Mouse (Mus musculus): Measurements from ENCODE around the gene P3h4. TPM values are rescaled to one million over a fixed set of nuclear protein-coding genes. Genes with fewer than 3 reads are reported as not detected.

Gene P3h4
- polyA plus RNA-seq, 2 experiments: 2.8 TPM

DNA sequence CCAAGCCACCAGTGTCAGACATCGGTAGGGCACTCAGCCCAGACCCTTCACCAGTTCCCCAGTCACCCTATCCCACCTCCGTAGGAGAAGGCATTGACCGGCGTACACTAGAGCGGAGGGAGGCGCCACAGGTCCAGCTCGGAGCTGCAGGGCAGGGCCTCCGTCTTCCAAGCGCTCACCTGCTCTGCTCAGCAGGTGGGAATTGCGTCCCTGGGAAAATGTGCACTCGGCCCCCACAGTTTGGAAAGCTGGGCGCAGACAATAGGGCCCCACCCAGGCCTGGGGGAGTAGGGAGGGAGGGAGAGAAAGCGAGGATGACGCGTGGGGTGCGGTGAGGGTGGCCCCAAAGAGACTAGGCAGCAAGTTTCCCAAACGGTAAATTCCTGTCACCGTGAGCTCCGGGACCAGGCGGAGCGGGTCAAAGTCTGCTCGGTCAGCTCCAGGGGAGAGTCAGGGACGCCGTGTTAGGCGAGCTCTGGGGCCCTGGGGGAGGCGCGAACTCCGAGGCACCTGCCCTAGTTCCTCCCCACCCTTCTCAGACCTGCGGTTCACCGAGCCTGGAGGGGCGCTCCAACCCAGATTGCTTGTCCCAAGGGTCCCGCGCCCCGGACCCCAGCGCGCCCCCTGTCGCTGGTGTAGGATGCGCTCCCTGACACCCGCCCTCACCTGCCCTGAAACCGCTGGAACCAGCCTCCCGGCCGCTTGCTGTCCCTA, 17.6 kb downstream of the P3h4 start:
- ATAC-seq (ENCODE audit: insufficient read depth) (peak; percentile 29), DNase-seq (ENCODE audit: low read depth in 3 of 3, low spot score in 3 of 3) (no peak)
- no peaks in the 10 kb centered on the region for H3K9me3 ChIP-seq (ENCODE audit: control insufficient read depth, low read length)
- WGBS (ENCODE audit: insufficient replicate concordance): 3% methylated on average over 39 of the region's 42 CpGs
- H3K36me3 ChIP-seq (replicated peaks; ENCODE audit: control insufficient read depth, insufficient read depth, low read depth): no peaks in the 10 kb centered on the region
- no peak overlapping the region; the same call in 1 of the 2 replicates for H3K27ac ChIP-seq
- TF ChIP-seq EP300 (IDR thresholded peaks at IDR 0.05; ENCODE audit: low read depth): no peak
- TF ChIP-seq CTCF (IDR thresholded peaks at IDR 0.05; ENCODE audit: low read depth): peak; percentile 55
- H3K27me3 ChIP-seq (ENCODE audit: control insufficient read depth, insufficient read depth, low read length): peaks cover 17% of the 10 kb centered on the region
- H3K4me1 ChIP-seq (replicated peaks; ENCODE audit: control insufficient read depth in 2 of 2, insufficient read depth in 2 of 2, low read length in 1 of 2): peaks cover 2 to 22% of the 10 kb centered on the region in 2 experiments; a peak in 3 of 4 replicates
- peak overlapping the region; percentile 64 for H3K4me2 ChIP-seq (ENCODE audit: low read depth)
- H3K4me3 ChIP-seq (ENCODE audit: insufficient read depth in 1 of 2, low read depth in 2 of 2, low read length in 2 of 2): peak overlapping the region; percentile 60 to 68
- peak overlapping the region; percentile 2; the same call in 1 of the 2 replicates for H3K9ac ChIP-seq (replicated peaks)

DNA sequence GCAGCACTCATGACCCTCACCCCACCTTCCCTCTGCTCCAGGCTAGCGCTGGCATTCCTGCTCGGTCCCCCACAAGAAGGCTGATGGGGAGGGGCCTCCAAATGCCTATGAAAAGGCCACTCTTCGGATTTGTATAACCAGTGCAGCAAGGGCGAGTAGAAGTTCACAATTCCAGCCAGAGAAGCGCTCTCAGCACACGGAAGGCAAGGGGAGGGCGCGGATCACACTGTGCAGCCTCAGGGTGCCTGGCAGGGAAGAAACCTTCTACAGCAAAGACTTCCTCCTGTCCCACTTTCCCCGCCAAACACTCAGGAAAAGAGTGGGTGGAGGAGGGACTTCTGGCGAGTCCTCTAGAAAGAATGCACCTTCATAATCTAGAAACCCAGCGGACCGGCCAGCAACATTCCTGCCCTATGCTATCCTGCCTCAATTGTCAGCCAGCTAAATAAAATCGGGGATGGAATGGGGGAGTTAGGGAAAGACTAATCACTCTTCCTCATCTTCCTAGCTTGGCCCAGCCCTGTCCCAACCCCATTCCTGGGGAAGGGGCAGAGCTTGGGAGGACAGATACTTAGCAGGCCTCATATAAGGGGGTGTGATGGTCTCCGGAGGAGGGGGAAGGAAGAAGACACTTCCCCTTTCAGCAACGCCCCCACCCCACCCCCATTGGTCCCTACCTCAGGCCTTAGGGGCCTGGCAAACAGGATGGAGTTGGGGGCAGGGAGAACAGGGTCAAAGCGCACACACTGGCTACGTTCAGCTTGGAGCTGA, 18.6 kb downstream of the P3h4 start:
- WGBS (ENCODE audit: insufficient replicate concordance): 26% methylated on average over 17 of the region's 17 CpGs
- no peak for DNase-seq (ENCODE audit: low read depth in 3 of 3, low spot score in 3 of 3)
- no peak overlapping the region for H3K9ac ChIP-seq (replicated peaks)
- no peaks in the 10 kb centered on the region for H3K9me3 ChIP-seq (ENCODE audit: control insufficient read depth, low read length)
- no peaks in the 10 kb centered on the region for H3K36me3 ChIP-seq (replicated peaks; ENCODE audit: control insufficient read depth, insufficient read depth, low read depth)
- H3K27me3 ChIP-seq (ENCODE audit: control insufficient read depth, insufficient read depth, low read length): peaks cover 17% of the 10 kb centered on the region
- H3K4me2 ChIP-seq (ENCODE audit: low read depth): peak overlapping the region; percentile 64
- no peak overlapping the region for H3K27ac ChIP-seq
- ATAC-seq (ENCODE audit: insufficient read depth): no peak
- peak overlapping the region; percentile 31 to 60 for H3K4me3 ChIP-seq (ENCODE audit: insufficient read depth in 1 of 2, low read depth in 2 of 2, low read length in 2 of 2)
- TF ChIP-seq EP300 (IDR thresholded peaks at IDR 0.05; ENCODE audit: low read depth): no peak
- TF ChIP-seq CTCF (IDR thresholded peaks at IDR 0.05; ENCODE audit: low read depth): no peak
- H3K4me1 ChIP-seq (replicated peaks; ENCODE audit: control insufficient read depth in 2 of 2, insufficient read depth in 2 of 2, low read length in 1 of 2): peaks cover 0 to 22% of the 10 kb centered on the region in 2 experiments; a peak in 2 of 4 replicates

DNA sequence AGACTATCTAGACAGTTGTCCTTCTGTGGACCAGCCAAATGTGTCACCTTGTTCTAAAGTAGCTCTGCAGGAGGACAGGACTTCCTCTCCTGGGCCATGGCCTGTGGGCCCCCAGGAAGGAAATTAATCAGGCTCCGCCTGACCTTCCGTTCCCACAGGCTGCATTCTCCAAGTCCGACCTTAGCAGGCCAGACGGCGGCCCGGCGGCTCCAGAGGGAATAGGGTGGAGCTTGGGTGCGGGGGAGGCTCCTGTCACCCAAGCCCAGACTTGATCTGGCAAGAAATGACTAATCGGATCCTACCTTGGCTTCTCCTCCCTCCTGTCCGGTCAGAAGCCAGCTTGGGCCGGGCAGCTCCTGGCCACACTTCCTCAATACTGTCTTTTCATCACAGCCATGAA, 19.4 kb downstream of the P3h4 start:
- no peak overlapping the region for H3K9ac ChIP-seq (replicated peaks)
- ATAC-seq (ENCODE audit: insufficient read depth): no peak
- H3K4me3 ChIP-seq (ENCODE audit: insufficient read depth in 1 of 2, low read depth in 2 of 2, low read length in 2 of 2): no peak overlapping the region
- DNase-seq (ENCODE audit: low read depth in 3 of 3, low spot score in 3 of 3): no peak
- no peaks in the 10 kb centered on the region for H3K9me3 ChIP-seq (ENCODE audit: control insufficient read depth, low read length)
- H3K4me2 ChIP-seq (ENCODE audit: low read depth): peak overlapping the region; percentile 64
- peaks cover 17% of the 10 kb centered on the region for H3K27me3 ChIP-seq (ENCODE audit: control insufficient read depth, insufficient read depth, low read length)
- no peaks in the 10 kb centered on the region for H3K36me3 ChIP-seq (replicated peaks; ENCODE audit: control insufficient read depth, insufficient read depth, low read depth)
- H3K4me1 ChIP-seq (replicated peaks; ENCODE audit: control insufficient read depth in 2 of 2, insufficient read depth in 2 of 2, low read length in 1 of 2): peaks cover 0 to 25% of the 10 kb centered on the region in 2 experiments; a peak in 2 of 4 replicates
- no peak overlapping the region for H3K27ac ChIP-seq
- 9% methylated on average over 11 of the region's 11 CpGs for WGBS (ENCODE audit: insufficient replicate concordance)
- no peak for TF ChIP-seq CTCF (IDR thresholded peaks at IDR 0.05; ENCODE audit: low read depth)
- no peak for TF ChIP-seq EP300 (IDR thresholded peaks at IDR 0.05; ENCODE audit: low read depth)

DNA sequence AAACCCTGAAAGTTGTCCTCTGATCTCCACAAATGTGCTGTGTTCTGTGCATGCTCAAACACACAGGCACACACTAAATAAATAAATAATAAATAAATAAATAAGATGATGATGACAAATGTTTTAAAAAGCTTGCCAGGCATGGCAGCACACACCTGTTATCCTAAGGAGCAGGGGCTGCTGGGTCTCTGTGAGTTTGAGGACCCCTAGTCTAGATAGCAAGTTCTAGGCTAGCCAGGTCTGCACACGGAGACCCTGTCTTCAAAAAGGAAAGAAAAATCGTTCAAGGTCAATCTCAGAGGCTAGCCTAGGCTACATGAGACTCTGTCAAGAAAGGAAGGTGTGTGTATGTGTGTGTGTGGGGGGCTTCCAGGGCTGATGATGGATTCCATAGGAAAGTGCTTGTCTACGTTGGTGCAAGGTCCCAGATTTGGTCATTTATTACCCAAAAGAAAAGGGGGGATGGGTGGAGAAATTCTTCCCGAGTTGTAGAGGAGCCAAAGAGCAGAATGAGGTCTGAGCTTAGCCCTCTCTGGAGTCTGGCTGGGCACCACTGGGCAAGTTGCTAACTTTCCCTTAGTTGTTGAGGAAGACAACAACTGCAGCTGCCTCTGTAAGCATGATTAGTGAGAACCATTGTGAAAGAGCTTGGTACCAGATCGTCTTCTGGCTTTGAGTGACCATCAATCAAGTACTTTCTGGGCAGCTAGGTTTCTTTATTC, 20.1 kb downstream of the P3h4 start:
- DNase-seq (ENCODE audit: low read depth in 3 of 3, low spot score in 3 of 3) (no peak), ATAC-seq (ENCODE audit: insufficient read depth) (no peak)
- Histone ChIP-seq H3K4me1 (replicated peaks; ENCODE audit: control insufficient read depth in 2 of 2, insufficient read depth in 2 of 2, low read length in 1 of 2) (peaks cover 0 to 23% of the 10 kb centered on the region in 2 experiments; a peak in 2 of 4 replicates), H3K4me3 (ENCODE audit: insufficient read depth in 1 of 2, low read depth in 2 of 2, low read length in 2 of 2) (no peak overlapping the region), H3K36me3 (replicated peaks; ENCODE audit: control insufficient read depth, insufficient read depth, low read depth) (no peaks in the 10 kb centered on the region), H3K27ac (no peak overlapping the region), H3K9ac (replicated peaks) (no peak overlapping the region), H3K4me2 (ENCODE audit: low read depth) (peak overlapping the region; percentile 64; the same call in 1 of the 2 replicates), H3K27me3 (ENCODE audit: control insufficient read depth, insufficient read depth, low read length) (peaks cover 17% of the 10 kb centered on the region), H3K9me3 (ENCODE audit: control insufficient read depth, low read length) (no peaks in the 10 kb centered on the region)
- TF ChIP-seq CTCF (IDR thresholded peaks at IDR 0.05; ENCODE audit: low read depth): no peak
- no peak for TF ChIP-seq EP300 (IDR thresholded peaks at IDR 0.05; ENCODE audit: low read depth)
- 34% methylated on average over 5 of the region's 5 CpGs for WGBS (ENCODE audit: insufficient replicate concordance)

Measured in liver, embryonic 14.5 days (tissue).